Mouse (Mus musculus) forebrain, embryonic 14.5 days (tissue): ENCODE results near the gene Snrpd3. TPM values are rescaled to one million over a fixed set of nuclear protein-coding genes. Genes with fewer than 3 reads are reported as not detected.

Experiments
- ATAC-seq: fragments of 200-750 bp; cut with Nextera tagmentation; 2 replicates; pipeline ENCODE4 v1.8.0; 2017; ENCODE audit warnings: mild to moderate bottlenecking, moderate library complexity
- DNase-seq: peaks from one replicate; pipeline ENCODE4 v3.0.0-alpha.2; 2015; ENCODE audit warnings: low spot score
- H3K27ac ChIP-seq: fragments of 300-500 bp; sonication (generic); 2 replicates; pipeline ENCODE4 v1.5.1; 2014; ENCODE audit warnings: low read depth, mild to moderate bottlenecking, control low read depth, low read length, moderate library complexity
- H3K27me3 ChIP-seq: fragments of 300-500 bp; sonication (generic); replicated peaks from 2 replicates; pipeline ENCODE4 v1.6.1; 2014; ENCODE audit warnings: low read length, control low read depth, mixed read lengths; ENCODE audit not compliant: control insufficient read depth, insufficient read depth
- H3K36me3 ChIP-seq: fragments of 300-500 bp; sonication (generic); 2 replicates; pipeline ENCODE4 v1.6.1; 2014; ENCODE audit warnings: low read length, control low read depth; ENCODE audit not compliant: control insufficient read depth, insufficient read depth
- H3K4me1 ChIP-seq: fragments of 300-500 bp; sonication (generic); 2 replicates; pipeline ENCODE4 v1.6.1; 2014; ENCODE audit warnings: antibody characterized with exemption, low read length, control low read depth; ENCODE audit not compliant: control insufficient read depth, insufficient read depth
- H3K4me2 ChIP-seq: fragments of 300-500 bp; sonication (generic); 2 replicates; pipeline ENCODE4 v1.6.1; 2014; ENCODE audit warnings: mild to moderate bottlenecking, control low read depth, low read length
- H3K4me3 ChIP-seq: fragments of 300-500 bp; sonication (generic); 2 replicates; pipeline ENCODE4 v1.5.1; 2014; ENCODE audit warnings: low read depth, low read length, control low read depth
- H3K9ac ChIP-seq: fragments of 300-500 bp; sonication (generic); 2 replicates; pipeline ENCODE4 v1.6.1; 2014; ENCODE audit warnings: mild to moderate bottlenecking, low read length, control low read depth, moderate library complexity
- H3K9me3 ChIP-seq: fragments of 300-500 bp; sonication (generic); replicated peaks from 2 replicates; pipeline ENCODE4 v1.6.1; 2016; ENCODE audit warnings: low read length, control low read depth, mixed read lengths; ENCODE audit not compliant: control insufficient read depth
- WGBS: fragments of 180-500 bp; shearing (Covaris S2); extraction: QIAGEN DNeasy Blood & Tissue Kit; methylation state at CpG from one replicate; pipeline ENCODE4 v1.1.7; 2014; 5-methylcytosine and 5-hydroxymethylcytosine counted together
- polyA plus RNA-seq: library from polyadenylated mRNA; unstranded; fragments of >200 nt; fragmentation: Nextera tagmentation; extraction: Ambion mirVana; gene quantifications from 2 replicates; pipeline ENCODE4 v1.2.1, GENCODE M21; 2014

Gene Snrpd3
- polyA plus RNA-seq, 1 experiment from 2014 or later, result 144 TPM

DNA sequence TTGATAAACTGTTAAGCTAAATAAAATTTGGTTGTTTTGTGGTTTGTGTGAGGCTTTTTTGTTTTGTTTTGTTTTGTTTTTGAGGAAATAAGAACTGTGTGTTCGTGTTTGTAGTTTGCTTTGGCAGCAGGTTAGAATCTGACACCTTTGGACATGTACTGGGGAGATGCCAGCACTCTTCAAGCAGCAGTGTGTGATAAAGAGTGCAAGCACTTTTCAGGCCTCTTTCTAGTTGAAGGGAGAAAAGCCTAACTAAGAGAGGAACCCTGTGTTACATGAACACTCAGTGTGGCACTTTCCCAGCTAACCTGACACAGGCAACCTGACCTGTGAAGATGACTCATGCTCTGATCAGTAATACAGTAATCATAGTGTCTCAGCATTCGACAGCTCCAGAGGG lies 18.1 kb downstream of the Snrpd3 start:
- Histone ChIP-seq H3K4me2 (no peak overlapping the region), H3K4me3 (no peak overlapping the region), H3K27ac (no peak overlapping the region), H3K9me3 (no peaks in the 10 kb centered on the region), H3K9ac (no peak overlapping the region), H3K4me1 (no peaks in the 10 kb centered on the region), H3K36me3 (peaks cover 49% of the 10 kb centered on the region), H3K27me3 (no peaks in the 10 kb centered on the region)
- 91% methylated on average over 2 of the region's 2 CpGs for WGBS
- DNase-seq (no peak), ATAC-seq (no peak)

DNA sequence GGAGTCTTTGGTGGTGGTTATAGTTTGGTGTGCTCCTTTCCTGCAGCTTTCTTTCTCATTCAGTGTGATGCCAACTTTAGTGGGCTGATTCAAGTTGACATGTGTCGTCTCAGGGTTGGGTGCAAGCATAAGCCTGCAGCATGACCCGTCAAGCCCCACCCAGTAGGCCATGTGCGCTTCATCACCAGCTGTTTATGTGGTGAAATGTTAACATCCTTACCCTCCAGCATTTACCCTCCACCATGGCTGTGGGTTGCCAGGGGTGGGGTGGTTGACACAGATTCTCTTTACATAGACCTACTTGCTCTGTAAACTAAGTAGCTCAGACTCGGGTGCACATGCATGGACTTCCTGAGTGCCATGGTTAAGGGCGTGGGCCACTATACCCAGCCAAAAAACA lies 18.8 kb downstream of the Snrpd3 start:
- ATAC-seq (no peak), DNase-seq (no peak)
- no peak overlapping the region for H3K9ac ChIP-seq
- peaks cover 46% of the 10 kb centered on the region for H3K36me3 ChIP-seq
- H3K4me3 ChIP-seq, result no peak overlapping the region
- H3K4me1 ChIP-seq, result no peaks in the 10 kb centered on the region
- no peak overlapping the region for H3K4me2 ChIP-seq
- H3K27me3 ChIP-seq, result no peaks in the 10 kb centered on the region
- 93% methylated on average over 5 of the region's 5 CpGs for WGBS
- H3K9me3 ChIP-seq, result no peaks in the 10 kb centered on the region
- no peak overlapping the region for H3K27ac ChIP-seq

DNA sequence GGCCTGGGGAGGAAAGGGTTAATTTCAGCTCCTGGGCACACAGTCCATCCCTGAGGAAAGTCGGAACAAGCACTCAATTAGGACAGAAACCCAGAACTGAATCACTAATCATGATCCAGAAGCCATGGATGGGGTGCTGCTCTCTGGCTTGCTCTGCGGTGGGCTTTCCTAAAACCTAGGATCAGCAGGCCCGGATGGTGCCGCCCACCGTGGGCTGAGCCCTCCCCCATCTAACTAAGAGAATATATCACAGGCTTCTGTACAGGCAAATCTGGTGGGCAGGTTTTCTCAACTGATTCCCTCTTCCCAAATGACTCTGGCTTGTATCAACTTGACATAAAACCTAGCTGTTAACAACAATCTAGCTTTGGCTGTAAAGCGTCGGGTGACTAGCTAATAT lies 30.6 kb downstream of the Snrpd3 start:
- Histone ChIP-seq H3K27ac (no peak overlapping the region), H3K36me3 (peaks cover 3% of the 10 kb centered on the region), H3K9me3 (peaks cover 5% of the 10 kb centered on the region; the same call in 1 of the 2 replicates), H3K9ac (no peak overlapping the region), H3K27me3 (no peaks in the 10 kb centered on the region), H3K4me3 (no peak overlapping the region), H3K4me2 (no peak overlapping the region), H3K4me1 (no peaks in the 10 kb centered on the region)
- WGBS, result 72% methylated on average over 7 of the region's 7 CpGs
- no peak for ATAC-seq
- DNase-seq, result no peak

GRCm38 (mm10) chr10:75548486-75548885 lies 31.1 kb downstream of the Snrpd3 start:
- Histone ChIP-seq H3K4me3 (no peak overlapping the region), H3K27ac (no peak overlapping the region), H3K27me3 (no peaks in the 10 kb centered on the region), H3K4me1 (no peaks in the 10 kb centered on the region), H3K4me2 (no peak overlapping the region), H3K9ac (no peak overlapping the region), H3K9me3 (peaks cover 5% of the 10 kb centered on the region; the same call in 1 of the 2 replicates), H3K36me3 (peaks cover 9% of the 10 kb centered on the region)
- peak; percentile 57 for ATAC-seq
- WGBS, result 48% methylated on average over 14 of the region's 14 CpGs
- DNase-seq, result peak; percentile 58

GRCm38 (mm10) chr10:75549886-75550285 lies 32.5 kb downstream of the Snrpd3 start:
- H3K36me3 ChIP-seq, result peaks cover 15% of the 10 kb centered on the region
- ATAC-seq, result no peak
- H3K9me3 ChIP-seq, result peaks cover 2% of the 10 kb centered on the region; the same call in 1 of the 2 replicates
- H3K4me2 ChIP-seq, result no peak overlapping the region
- H3K27me3 ChIP-seq, result no peaks in the 10 kb centered on the region
- H3K4me1 ChIP-seq, result no peaks in the 10 kb centered on the region
- no peak overlapping the region for H3K4me3 ChIP-seq
- DNase-seq, result no peak
- no peak overlapping the region for H3K27ac ChIP-seq
- H3K9ac ChIP-seq, result no peak overlapping the region
- 83% methylated on average over 7 of the region's 7 CpGs for WGBS

- DNase-seq (no peak), ATAC-seq (no peak)
- no peak overlapping the region for H3K4me3 ChIP-seq
- peaks cover 27% of the 10 kb centered on the region for H3K36me3 ChIP-seq
- 55% methylated on average over 12 of the region's 12 CpGs for WGBS
- no peaks in the 10 kb centered on the region for H3K27me3 ChIP-seq
- H3K4me1 ChIP-seq, result peaks cover 7% of the 10 kb centered on the region
- H3K9ac ChIP-seq, result no peak overlapping the region
- H3K9me3 ChIP-seq, result no peaks in the 10 kb centered on the region
- H3K27ac ChIP-seq, result no peak overlapping the region
- H3K4me2 ChIP-seq, result no peak overlapping the region
These were observed 33.8 kb downstream of the Snrpd3 start for GRCm38 (mm10) chr10:75551175-75551574.

DNA sequence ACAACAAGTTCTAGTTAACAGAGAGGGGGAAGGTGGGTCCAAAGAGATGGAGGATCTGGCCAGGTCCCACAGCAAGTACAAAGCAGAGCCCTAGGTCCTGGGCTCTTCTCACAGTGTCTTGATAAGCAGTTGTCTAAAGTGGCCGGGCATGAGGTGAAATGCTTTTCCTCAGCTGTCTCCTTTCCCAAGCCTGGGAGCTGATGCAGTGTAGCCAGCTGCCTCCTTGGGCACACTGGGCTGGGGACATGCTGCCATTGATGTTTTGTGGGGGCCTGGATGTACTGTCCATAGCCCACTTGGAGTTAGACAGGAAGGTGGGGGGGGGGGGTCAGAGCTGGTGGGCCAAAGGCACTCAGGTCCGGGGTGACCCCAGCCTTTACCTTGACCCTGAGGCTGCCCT lies 34.8 kb downstream of the Snrpd3 start:
- no peak for DNase-seq
- H3K4me1 ChIP-seq, result peaks cover 16% of the 10 kb centered on the region
- H3K4me2 ChIP-seq, result no peak overlapping the region
- WGBS, result 89% methylated on average over 2 of the region's 2 CpGs
- peaks cover 32% of the 10 kb centered on the region for H3K36me3 ChIP-seq
- H3K27me3 ChIP-seq, result no peaks in the 10 kb centered on the region
- no peak overlapping the region for H3K9ac ChIP-seq
- ATAC-seq, result no peak
- no peaks in the 10 kb centered on the region for H3K9me3 ChIP-seq
- H3K4me3 ChIP-seq, result no peak overlapping the region
- H3K27ac ChIP-seq, result no peak overlapping the region

DNA sequence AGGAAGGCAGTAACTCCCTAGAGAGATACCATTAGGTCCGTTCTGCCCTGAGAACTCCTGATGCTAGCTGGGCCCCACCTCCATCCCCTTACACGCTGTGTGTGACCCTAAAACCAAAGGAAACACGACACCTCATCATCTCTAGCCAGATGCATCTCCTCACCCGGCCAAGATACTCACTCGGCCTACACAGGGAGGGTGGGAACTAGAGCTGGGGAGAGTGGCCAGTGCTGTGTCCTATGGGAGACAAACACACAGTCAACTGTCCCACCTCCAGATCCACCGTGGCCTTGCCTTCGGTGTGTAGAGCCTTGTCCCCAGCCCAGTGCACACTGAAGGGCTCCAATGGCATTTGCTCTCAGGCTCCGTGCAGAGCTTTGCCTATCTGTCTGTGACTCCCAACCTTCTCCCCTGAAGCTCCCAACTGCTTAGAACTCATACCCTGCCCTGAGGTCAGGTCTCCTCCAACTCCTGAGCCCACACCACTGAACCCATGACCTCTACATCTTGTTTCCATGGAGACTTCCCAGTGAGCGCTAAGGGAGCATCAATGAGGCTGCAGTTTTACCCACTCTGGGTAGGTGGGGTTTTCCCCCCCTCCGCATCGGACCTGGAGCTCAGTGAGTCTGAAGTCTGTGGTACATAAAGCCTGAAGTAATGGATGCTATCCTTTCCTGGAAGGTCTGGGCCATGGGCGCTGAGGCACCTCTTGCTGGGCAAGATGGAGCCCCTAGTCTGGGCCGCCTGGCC lies 35.5 kb downstream of the Snrpd3 start:
- ATAC-seq (no peak), DNase-seq (no peak)
- Histone ChIP-seq H3K9me3 (no peaks in the 10 kb centered on the region), H3K27me3 (no peaks in the 10 kb centered on the region), H3K4me1 (peaks cover 24% of the 10 kb centered on the region), H3K9ac (no peak overlapping the region), H3K4me2 (no peak overlapping the region), H3K36me3 (peaks cover 32% of the 10 kb centered on the region), H3K4me3 (no peak overlapping the region), H3K27ac (no peak overlapping the region)
- 76% methylated on average over 13 of the region's 13 CpGs for WGBS

DNA sequence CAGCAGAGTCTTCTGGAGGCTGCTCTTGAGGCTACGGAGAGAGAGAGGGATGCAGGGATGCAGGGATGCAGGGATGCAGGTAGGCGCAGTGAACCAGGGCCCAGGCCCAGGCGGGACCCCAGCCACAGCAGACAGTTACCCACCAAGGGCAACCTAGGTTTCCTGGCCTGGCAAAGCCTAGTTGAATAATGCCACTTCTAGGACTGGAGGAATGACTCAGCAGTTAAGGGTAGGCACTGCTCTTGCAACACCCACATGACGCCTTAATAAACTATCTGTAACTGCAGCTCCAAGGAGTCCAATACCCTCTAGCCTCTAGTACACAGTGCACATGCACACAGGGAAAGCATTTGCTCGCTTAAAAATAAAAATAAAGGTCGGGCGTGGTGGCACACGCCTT lies 36.7 kb downstream of the Snrpd3 start:
- no peaks in the 10 kb centered on the region for H3K9me3 ChIP-seq
- H3K4me2 ChIP-seq, result no peak overlapping the region
- no peaks in the 10 kb centered on the region for H3K27me3 ChIP-seq
- DNase-seq (no peak), ATAC-seq (no peak)
- no peak overlapping the region for H3K4me3 ChIP-seq
- no peak overlapping the region for H3K9ac ChIP-seq
- H3K4me1 ChIP-seq, result peaks cover 30% of the 10 kb centered on the region
- WGBS, result 92% methylated on average over 8 of the region's 8 CpGs
- peaks cover 32% of the 10 kb centered on the region for H3K36me3 ChIP-seq
- no peak overlapping the region for H3K27ac ChIP-seq
